Mouse (Mus musculus) kidney, postnatal 4 days (tissue): ENCODE measurements around the gene Zfp987.
"Not testable (repeated sequence)": the region's sequence is repeated elsewhere in the genome, so short reads cannot be mapped to it uniquely, and the experiment has no call there.

Source experiments
- DNase-seq, 2 experiments: peaks; one replicate each; pipeline ENCODE4 v3.0.0; 2021; ENCODE audit warnings: mixed read lengths in 2 of 2

The Zfp987 gene

DNA sequence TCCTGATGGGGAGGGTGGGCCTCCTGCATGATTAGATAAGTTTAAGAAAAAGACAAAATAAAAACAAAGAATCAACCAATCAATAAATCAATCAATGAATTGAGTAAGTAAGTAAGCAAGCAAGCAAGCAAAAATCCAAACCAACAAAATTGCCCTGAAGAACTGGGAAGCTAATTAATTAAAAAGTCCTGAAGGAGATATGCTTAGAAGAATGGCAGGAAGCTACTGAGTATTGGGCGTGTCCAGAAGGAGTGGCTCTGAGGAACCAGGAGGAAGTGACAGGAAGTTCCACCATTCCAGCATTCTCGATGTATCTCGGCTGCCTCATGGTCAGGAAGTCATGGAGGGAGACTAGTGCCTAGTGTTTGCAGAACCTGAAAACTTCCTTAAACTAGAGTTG lies at the start of gene Zfp987:
Gene Zfp987, plus strand, starts transcription at position 301 of the 400 bp plus-strand sequence.
- DNase-seq, result not testable (repeated sequence)

DNA sequence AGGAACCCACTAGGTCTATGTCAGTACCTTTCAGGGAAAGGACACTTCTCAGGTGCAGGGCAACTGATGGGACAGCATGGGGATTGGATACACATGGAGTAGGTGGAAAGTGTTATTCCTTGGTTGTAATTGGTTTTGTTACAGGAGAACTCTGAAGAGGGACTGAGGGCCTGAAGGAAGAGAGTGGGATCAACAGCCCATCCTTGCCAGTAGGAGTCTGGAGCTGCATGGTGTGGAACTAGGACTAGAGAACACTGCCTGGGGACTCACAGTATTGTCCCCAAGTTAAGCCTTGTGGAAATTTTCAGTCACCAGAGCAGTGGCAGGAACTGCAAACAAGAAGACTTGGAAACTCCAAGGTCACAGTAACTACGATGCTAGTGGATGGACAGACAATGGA lies 44.6 kb upstream of the Zfp987 start:
- not testable (repeated sequence) for DNase-seq

DNA sequence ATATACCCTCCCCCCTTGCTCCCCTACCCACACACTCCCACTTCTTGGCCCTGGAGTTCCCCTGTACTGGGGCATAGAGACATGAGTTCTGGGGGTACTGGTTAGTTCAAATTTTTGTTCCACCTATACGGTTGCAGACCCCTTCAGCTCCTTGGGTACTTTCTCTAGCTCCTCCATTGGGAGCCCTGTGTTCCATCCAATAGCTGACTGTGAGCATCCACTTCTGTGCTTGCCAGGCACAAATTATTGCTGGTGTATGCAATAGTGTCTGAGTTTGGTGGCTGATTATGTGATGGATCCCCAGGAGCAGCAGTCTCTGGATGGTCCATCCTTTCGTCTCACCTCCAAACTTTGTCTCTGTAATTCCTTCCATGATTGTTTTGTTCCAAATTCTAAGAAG lies 43.7 kb upstream of the Zfp987 start:
- DNase-seq, result not testable (repeated sequence)

DNA sequence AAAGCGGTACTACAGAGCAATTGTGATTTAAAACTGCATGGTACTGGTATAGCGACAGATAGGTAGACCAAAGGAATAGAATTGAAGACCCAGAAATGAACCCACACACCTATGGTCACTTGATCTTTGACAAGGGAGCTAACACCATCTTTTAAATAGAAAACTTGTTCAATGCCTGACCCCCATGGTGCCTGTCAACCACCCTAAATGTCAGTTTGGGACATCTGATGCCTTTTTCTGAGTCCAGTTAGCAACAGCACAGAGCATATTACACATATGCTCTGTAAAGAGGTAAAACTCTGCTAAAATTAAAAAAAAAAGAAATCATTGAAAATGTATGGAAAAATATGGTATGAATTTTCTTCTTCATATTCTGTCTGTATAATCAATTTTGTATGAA lies 41.8 kb upstream of the Zfp987 start:
- no peak for DNase-seq

DNA sequence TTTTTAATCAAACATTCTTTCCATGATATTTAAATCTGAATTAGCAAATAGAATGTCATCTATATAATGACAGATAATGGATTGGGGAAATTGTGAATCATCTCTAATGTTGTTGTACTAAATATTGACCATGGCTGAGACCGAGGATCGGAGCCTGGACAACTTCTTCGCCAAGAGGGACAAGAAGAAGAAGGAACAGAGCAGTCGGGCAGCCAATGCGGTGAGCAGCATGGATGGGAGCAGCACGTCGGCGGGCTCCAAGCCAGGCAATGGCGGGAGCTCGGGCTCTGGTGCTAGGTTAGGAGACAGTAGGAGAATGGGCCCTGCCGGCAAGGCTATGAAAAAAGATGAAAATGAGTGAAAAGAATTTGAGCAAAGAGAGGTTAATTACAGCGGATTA lies 38.5 kb upstream of the Zfp987 start:
- peak in 1 of 2 experiments; percentile 4 for DNase-seq

DNA sequence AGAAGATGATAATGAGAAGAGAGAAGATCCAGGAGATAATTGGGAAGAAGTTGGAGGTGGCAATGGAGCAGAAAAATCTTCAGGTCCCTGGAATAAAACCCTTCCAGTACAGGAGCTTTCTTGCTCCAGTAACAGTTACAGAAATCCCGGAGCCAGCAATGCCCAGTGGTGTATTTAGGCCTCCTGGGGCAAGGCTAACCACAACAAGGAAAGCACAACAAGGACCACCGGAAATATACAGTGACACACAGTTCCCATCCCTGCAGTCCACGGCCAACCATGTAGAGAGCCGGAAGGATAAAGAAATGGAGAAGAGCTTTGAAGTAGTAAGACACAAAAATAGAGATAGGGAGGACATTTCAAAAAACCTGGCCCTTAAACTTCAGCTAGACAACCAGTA lies 38.0 kb upstream of the Zfp987 start:
- DNase-seq, result not testable (repeated sequence)

DNA sequence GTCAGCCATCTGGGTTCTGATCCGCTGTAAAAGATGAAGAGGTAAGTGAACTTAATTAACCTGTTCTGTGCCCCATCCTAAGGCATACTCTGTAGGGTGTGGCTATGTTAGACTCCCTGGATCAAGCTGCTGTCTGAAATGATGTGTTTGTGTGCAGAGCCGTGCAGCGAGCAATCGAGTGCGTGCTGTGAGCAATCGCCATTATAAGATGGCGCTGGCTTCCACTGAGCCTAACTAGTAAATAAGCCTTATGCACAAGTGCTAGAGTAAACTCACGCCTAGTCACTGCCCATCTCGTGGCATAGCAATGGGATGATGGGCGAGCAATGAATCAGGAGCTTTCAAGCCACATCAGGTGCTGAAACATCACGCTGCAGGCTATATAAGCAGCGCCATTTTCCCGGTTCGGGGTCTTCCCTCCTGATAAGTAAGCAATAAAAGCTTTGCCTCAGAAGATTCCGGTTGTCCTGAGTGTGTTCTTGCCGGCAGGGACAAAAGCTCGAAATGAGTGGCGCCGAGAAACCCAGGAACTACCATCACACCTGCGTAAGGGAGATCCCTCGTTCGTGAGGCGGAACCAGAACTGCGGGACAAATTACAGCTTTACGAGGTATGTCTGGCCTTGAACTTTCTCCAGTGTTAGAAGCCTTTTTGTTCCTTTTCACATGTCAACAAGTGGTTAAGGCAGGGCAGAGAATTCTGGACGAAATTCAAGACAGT lies 37.0 kb upstream of the Zfp987 start:
- DNase-seq, result not testable (repeated sequence)

DNA sequence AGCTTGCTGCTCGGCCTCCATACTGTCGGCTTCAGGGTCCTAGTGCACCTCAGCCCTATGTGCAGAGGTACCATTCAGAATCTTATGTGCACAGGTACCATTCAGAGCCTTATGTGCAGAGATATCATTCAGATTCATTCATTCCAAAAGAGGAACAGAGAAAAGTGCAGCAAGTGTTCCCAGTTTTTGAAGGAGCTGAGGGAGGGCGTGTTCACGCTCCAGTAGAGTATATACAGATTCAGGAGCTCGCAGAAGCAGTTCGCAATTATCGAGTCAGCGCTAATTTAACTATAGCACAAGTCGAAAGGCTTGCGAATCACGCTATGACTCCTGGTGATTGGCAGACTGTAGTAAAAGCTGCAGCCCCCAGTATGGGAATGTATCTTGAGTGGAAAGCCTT lies 36.0 kb upstream of the Zfp987 start:
- not testable (repeated sequence) for DNase-seq

DNA sequence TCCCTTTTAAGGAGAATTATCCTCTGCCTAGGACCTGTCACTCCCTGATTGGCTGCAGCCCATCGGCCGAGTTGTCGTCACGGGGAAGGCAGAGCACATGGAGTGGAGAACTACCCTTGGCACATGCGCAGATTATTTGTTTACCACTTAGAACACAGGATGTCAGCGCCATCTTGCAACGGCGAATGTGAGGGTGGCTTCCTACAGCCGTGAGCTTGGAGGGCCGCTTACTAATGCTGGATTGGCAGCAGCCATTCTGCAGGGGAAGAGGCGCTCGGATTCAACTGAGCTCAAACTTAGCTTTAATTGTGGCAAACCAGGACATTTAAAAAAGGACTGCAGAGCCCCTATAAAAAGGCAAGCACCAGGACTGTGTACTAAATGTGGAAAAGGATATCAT lies 35.1 kb upstream of the Zfp987 start:
- not testable (repeated sequence) for DNase-seq

DNA sequence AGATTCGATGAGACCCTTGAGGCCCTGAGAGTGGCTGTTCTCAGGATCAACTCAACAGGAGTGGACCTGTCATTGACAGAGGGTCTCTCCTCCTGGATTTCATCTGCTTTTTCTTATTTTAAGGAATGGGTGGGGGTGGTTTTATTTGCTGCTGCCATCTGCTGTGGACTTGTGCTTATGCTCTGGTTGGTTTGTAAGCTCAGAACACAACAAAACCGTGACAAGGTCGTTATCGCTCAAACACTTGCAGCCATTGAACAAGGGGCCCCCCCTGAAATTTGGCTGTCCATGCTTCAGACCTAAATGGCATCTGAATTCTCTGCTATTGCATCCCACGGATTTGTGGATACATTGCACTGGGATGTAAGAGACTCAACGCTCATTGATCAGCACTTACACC lies 34.1 kb upstream of the Zfp987 start:
- DNase-seq, result not testable (repeated sequence)

DNA sequence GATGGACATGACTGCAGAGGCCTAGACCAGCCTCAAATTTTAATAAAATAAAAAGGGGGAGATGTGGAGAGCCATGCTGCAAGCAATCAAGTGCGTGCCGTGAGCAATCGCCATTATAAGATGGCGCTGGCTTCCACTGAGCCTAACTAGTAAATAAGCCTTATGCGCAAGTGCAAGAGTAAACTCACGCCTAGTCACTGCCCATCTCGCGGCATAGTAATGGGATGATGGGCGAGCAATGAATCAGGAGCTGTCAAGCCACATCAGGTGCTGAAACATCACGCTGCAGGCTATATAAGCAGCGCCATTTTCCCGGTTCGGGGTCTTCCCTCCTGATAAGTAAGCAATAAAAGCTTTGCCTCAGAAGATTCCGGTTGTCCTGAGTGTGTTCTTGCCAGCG lies 33.5 kb upstream of the Zfp987 start:
- peak in 1 of 2 experiments; percentile 6 for DNase-seq

DNA sequence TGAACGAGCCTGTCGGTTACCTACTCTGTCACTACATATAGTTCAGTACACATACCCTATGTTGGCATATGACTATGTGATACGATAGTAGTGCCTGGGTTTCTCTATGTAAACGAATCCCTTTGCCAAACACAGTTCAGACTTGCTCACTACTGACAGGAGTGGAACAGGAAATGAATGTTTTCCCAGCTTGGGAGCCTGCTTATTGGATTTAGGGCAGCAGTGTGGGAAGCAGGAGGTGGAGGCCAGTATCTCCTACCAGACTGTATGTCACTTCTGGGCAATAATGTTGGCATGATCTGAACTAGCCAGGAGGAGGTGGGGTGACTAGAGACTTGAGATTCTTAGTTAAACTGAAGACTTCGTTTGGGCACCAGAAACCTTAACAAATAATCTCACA lies 32.3 kb upstream of the Zfp987 start:
- not testable (repeated sequence) for DNase-seq

DNA sequence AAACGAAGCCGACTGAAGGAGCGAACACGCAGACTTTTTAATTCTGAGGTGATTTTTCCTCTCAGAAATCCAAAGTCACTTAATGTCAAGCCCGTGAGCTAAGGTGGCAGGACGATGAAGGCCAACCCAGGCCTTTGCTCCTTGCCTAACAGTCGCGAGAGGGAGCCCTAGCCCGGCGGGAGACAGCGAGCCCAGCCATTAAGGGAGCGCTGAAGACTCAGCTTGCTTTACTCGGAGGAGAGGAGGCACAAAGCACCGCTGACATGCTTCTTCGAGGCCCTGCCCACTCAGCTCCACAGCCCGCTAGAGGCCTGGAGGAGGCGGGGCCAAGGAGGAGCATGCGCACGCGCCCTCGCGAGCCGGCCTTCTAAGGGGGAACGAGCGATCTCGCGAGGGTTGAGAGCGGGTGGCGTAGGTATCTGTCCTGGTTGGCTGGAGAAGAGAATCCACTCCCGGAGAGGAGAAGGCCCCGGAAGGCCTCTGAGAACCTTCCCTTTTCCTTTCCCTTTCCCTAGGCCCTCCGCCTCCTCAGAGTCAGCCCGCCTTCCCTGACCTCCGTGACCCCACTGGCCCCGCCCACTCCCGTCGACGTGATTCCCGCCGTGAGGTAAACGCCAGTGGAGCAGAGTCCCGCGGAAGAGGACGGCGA lies 30.0 kb upstream of the Zfp987 start:
- DNase-seq, result peak; percentile 12 to 17

DNA sequence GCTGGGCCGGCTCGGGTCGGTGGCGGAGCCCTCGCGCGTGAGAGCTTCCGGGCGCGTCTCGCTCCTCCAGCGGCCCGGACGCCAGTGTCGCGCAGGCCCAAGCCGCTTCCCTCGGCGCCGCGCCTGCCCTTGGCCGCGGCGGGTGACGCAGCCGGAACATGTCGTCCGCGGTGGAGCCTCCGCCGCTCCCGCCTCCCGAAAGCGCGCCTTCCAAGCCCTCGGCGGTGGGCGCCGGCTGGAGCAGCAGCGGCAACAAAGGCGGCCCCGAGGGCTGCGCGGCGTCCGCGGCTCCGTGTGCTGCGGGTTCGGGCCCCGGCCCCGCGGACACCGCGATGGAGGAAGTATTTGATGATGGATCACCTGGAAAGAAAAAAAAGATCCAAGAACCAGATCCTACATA lies 29.5 kb upstream of the Zfp987 start:
- peak; percentile 9 to 11 for DNase-seq

DNA sequence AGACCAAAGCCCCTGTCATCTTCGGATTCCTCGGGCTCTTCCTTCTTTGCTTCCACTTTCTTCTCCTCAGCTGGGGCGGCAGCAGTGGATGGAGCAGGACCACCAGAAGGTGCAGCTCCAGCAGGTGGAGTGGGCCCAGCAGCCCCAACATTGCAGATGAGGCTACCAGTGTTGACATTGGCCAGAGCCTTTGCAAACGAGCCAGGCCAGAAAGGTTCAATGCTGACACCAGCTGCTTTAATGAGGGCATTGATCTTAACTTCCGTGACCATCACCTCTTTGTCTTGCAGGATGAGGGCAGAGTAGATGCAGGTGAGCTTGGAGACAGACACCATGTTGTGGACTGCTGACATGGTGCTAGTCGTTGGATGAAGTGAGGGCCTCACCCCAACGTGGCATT lies 23.8 kb upstream of the Zfp987 start:
- not testable (repeated sequence) for DNase-seq

DNA sequence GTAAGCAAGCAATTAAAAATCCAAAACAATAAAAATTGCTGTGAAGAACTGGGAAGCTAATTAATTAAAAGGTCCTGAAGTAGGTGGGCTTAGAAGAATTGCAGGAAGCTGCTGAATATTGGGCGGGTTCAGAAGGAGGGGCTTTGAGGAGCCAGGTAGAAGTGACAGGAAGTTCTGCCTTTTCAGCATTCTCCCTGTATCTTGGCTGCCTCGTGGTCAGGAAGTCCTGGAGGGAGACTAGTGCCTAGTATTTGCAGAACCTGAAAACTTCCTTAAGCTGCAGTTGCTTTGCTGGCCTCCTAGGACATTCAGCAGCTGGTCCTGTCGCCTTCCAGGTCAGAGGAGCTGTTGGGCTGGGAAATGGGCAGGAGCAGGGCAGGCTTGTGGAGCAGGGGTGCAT lies 4.3 kb downstream of the Zfp987 start:
- peak; percentile 1 for DNase-seq

DNA sequence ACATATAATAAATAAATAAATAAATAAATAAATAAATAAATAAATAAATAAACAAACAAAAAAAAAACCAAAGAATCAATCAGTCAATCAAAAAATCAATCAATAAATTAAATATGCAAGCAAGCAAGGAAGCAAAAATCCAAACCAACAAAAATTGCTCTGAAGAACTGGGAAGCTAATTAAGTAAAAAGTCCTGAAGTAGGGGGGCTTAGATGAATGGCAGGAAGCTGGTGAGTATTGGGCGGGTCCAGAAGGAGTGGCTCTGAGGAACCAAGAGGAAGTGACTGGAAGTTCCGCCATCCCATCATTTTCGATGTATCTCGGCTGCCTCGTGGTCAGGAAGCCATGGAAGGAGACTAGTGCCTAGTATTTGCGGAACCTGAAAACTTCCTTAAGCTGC lies 59.4 kb downstream of the Zfp987 start, which contains the start of gene Zfp600:
Gene Zfp600, plus strand, starts transcription at position 301 of the 400 bp plus-strand sequence.
- DNase-seq, result not testable (repeated sequence)

DNA sequence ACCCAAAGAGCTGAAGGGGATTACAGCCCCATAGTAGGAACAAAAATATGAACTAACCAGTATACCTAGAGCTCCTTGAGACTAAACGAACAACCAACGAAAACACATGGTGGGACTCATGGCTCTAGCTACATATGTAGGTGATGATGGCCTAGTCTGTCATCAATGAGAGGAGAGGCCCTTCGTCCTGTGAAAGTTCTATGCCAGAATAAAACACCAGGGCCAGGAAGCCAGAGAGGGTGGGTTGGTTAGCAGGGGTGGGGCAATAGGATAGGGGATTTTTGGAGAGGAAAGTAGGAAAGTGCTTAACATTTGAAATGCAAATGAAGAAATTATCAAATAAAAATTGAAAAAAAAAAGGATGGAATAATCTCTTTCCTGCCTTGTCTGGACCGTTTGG lies 65.8 kb downstream of the Zfp987 start:
- not testable (repeated sequence) for DNase-seq

DNA sequence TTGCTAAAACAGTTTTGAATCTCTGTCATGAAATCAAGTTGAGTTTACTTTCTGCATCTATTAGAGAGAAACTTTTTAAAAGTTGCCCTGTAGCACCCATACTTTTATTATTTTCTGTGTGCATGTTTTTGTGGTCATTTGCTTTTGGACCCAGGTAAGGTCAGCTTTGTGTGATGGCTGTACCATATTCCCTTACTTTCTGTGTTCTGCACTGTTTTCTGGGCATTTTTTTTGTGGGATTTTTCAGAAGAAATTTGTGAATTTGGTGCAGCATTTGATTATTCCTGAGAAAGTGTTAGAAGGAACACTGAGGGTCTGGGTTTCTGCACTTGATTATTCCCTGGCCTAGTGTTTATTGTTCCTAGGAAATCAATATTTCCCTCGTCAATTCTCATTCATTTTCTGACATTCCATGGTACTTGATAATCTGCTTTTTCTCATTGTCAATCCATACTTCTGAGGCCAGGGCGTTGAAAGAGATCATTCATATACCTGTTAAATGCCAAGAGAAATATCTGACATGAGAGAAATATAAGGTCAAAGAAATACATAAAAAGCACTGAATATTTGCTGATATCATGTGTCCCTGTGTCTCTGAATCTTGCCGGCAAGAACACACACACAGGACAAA lies 70.2 kb downstream of the Zfp987 start:
- not testable (repeated sequence) for DNase-seq

DNA sequence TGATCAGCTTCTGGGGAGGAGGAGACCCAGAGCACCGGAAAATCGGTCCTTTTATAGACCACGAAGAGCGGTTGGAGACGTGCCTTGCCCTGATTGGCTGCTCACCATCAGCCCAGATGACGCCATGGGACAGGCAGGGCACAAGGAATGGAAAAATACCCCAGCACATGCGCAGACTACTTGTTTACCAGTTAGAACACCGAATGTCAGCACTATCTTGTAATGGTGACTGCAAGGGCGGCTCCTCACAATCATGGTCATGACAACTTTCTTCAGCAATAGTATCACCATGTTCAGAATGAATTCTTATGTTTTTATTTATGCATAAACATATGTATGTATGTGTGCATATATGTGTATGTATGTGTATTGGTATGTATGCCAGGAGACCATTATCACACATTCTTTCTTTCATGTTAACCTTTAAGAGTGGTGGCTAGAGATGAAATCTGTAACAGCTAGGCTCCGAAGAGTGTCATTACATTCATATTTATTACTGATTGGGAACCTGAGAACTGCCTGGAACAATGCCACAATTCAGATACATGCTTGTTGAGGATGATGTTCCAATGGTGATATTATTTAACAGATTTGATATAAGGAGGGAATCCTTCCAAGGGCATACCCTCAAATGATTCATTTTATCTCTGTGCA lies 70.9 kb downstream of the Zfp987 start:
- peak in 1 of 2 experiments; percentile 5 for DNase-seq

DNA sequence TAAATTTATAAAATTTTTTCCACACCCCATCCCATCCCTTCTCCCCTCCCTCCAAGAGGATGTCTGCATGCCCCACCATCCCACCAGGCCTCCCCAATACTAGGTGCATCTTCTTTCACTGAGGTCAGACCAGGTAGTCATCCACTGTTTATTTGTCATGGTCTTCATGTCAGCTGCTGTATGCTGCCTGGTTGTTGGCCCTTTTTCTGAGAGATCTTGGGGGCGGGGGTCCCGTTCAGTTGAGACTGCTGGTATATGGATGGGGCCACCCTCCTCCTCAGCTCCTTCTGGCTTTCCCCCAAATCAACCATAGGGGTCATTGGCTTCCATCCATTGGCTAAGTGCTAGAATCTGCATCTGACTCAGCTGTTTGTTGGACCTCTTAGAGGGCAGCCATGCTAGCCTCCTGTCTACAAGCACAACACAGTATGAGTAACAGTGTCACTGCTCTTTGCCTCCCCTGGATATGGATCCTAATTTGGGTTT lies 71.7 kb downstream of the Zfp987 start:
- DNase-seq, result not testable (repeated sequence)

DNA sequence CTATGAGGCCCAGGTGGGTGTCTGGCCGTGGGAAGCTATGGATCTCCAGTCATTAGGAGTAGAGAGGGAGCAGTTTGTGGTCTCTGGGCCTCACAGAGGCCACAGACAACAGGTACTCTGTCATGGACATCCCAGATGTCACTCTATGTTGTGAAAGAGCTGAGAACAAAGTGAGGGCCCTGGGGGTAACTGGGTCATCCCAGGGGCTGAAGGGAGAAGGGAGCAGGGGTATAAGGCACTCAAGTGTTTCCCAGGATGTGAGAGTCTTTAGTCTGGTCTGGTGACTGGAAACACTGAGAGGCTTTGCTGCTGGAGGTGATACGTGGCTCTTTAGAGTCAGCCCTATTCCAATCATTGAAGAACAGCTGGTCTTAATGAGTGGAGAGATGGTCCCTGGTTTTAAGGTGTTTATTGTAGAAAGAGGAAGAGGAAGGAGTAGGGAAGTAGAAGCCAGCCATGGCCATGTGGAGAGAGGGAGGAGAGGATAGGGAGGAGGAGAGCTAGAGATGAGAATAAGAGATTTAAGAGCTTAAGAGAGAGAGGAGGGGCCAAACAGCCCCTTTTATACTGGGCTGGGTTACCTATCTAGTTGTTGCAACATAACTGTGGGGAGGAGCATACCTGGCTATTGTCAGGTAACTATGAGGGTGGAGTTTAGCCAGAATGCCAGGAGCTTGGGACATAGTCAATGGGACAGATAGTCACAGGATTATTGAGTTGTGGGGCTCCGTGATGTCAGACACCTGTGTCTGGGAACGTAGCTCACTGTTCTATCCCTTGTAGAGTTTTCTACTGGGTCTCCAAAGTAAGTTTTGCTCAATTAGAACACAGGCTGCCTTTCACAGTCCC lies 76.5 kb downstream of the Zfp987 start:
- not testable (repeated sequence) for DNase-seq
